Mouse (Mus musculus) G1E (cell line): ENCODE measurements around the gene Calm1.

Source experiments
- CTCF ChIP-seq: IDR thresholded peaks from 2 replicates; pipeline ENCODE4 v1.5.1; 2012; ENCODE audit warnings: low read depth, low read length, inconsistent platforms, mixed read lengths
- GATA1 ChIP-seq: IDR thresholded peaks from 2 replicates; pipeline ENCODE4 v1.6.1; 2012; ENCODE audit warnings: borderline replicate concordance, low read length, inconsistent platforms, mixed read lengths
- GATA2 ChIP-seq: IDR thresholded peaks from 2 replicates; pipeline ENCODE4 v1.6.1; 2012; ENCODE audit warnings: low read depth, low read length, inconsistent platforms, borderline replicate concordance
- TAL1 ChIP-seq: conservative IDR thresholded peaks from 2 replicates; pipeline ENCODE4 v1.6.1; 2012; ENCODE audit warnings: low read depth, low read length, inconsistent platforms, mixed read lengths

GRCm38 (mm10) chr12:100211453-100212185 is 12.4 kb downstream of the Calm1 start:
- TF ChIP-seq CTCF (no peak), GATA1 (no peak), TAL1 (no peak), GATA2 (no peak)
